Mouse (Mus musculus): ENCODE results near the gene Fam92b. TPM values are rescaled to one million over a fixed set of nuclear protein-coding genes. Genes with fewer than 3 reads are reported as not detected.

Fam92b gene
- 0.80 and 0.94 TPM in 2 replicates for polyA plus RNA-seq (2015; fragmentation: Nextera tagmentation; extraction: Ambion mirVana)

DNA sequence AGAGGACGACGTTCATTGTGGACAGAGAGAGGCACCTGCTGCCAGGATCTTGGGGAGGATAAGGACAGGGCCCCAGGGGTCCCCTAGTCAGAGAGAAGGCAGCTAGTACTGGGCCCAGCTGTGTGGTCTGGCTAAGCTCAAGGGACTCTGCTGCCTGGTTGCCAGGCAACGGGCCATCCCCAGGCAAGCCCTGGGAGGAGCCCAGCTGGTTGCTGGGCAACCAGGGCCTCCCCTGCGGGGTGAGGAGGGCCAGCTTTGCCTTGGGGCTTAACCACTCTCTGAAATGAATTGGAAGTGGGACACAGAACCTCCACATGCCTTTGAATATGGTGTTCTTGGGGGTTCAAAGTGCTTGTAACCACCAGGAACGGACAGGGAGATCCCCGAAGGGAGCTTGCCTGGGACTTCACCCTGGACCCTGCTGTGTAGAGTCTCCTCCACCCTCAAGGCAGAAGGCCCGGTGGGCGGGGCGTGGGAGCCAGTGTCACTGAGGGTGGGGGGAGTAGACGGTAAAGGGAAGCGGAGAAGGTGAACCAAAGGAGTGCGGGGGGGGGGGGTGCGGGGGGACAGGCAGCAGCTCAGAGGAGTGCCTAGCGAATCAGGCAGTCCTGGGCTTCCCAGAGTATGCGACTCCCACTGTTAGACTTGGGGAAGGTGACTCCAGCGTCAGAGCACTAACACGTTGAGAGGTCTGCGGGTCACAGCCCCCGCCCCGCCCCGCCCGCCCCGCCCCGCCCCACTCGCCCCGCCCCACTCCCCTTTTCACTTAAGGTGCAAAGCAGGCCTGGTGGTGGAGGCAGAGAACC lies at the start of gene Fam92b:
Gene Fam92b (minus strand): TSS at position 149 of the 806 bp plus-strand sequence.
- H3K27ac ChIP-seq = peak within 1 kb of the TSS; percentile 77
- ATAC-seq (ENCODE audit: insufficient read depth, low FRiP score, low read depth) = peak; percentile 79

GRCm38 (mm10) chr8:120225421-120226151 lies 48.3 kb upstream of the Fam92b start:
- Histone ChIP-seq H3K27me3 (replicated peaks) (0 out of 2 replicates have a peak, but pooled peaks cover 9% of the 10 kb centered on the region), H3K27ac (0 out of 2 replicates have a peak overlapping the region, but pooled peaks have one; percentile 28), H3K36me3 (no peaks in the 10 kb centered on the region), H3K4me2 (no peak overlapping the region), H3K4me1 (peaks cover 53% of the 10 kb centered on the region), H3K9me3 (no peaks in the 10 kb centered on the region), H3K4me3 (replicated peaks) (no peak overlapping the region), H3K9ac (no peak overlapping the region)
- ATAC-seq (ENCODE audit: insufficient read depth, low FRiP score, low read depth) = no peak
- 52% methylated on average over 10 of the region's 10 CpGs for WGBS

More for the DNA sequence above, at the start of gene Fam92b:
- peak within 1 kb of the TSS; percentile 50 for H3K4me2 ChIP-seq
- WGBS = 2% methylated on average over 14 of the region's 26 CpGs
- H3K36me3 ChIP-seq = no peaks in the 10 kb centered on the region
- 0 out of 2 replicates have a peak, but pooled peaks cover 2% of the 10 kb centered on the region for H3K27me3 ChIP-seq (replicated peaks)
- peaks cover 17% of the 10 kb centered on the region for H3K4me1 ChIP-seq
- no peak within 1 kb of the TSS for H3K9ac ChIP-seq
- 0 out of 2 replicates have a peak within 1 kb of the TSS, but pooled peaks have one; percentile 11 for H3K4me3 ChIP-seq (replicated peaks)
- no peaks in the 10 kb centered on the region for H3K9me3 ChIP-seq

GRCm38 (mm10) chr8:120224521-120225420 lies 47.5 kb upstream of the Fam92b start:
- Histone ChIP-seq H3K27ac (0 out of 2 replicates have a peak overlapping the region, but pooled peaks have one; percentile 28), H3K4me2 (no peak overlapping the region), H3K27me3 (replicated peaks) (0 out of 2 replicates have a peak, but pooled peaks cover 9% of the 10 kb centered on the region), H3K9ac (no peak overlapping the region), H3K9me3 (no peaks in the 10 kb centered on the region), H3K36me3 (no peaks in the 10 kb centered on the region), H3K4me3 (replicated peaks) (no peak overlapping the region), H3K4me1 (peaks cover 46% of the 10 kb centered on the region)
- WGBS = 44% methylated on average over 11 of the region's 11 CpGs
- ATAC-seq (ENCODE audit: insufficient read depth, low FRiP score, low read depth) = no peak

GRCm38 (mm10) chr8:120222548-120222947 lies 45.3 kb upstream of the Fam92b start:
- WGBS = 35% methylated on average over 11 of the region's 11 CpGs
- no peak for ATAC-seq (ENCODE audit: insufficient read depth, low FRiP score, low read depth)
- H3K4me2 ChIP-seq = no peak overlapping the region
- no peak overlapping the region for H3K9ac ChIP-seq
- H3K4me3 ChIP-seq (replicated peaks) = no peak overlapping the region
- no peak overlapping the region for H3K27ac ChIP-seq
- H3K36me3 ChIP-seq = no peaks in the 10 kb centered on the region
- H3K4me1 ChIP-seq = peaks cover 35% of the 10 kb centered on the region
- no peaks in the 10 kb centered on the region for H3K9me3 ChIP-seq
- H3K27me3 ChIP-seq (replicated peaks) = no peaks in the 10 kb centered on the region

GRCm38 (mm10) chr8:120216855-120217830 lies 39.9 kb upstream of the Fam92b start:
- Histone ChIP-seq H3K4me1 (peaks cover 22% of the 10 kb centered on the region), H3K4me2 (no peak overlapping the region), H3K9me3 (no peaks in the 10 kb centered on the region), H3K27me3 (replicated peaks) (no peaks in the 10 kb centered on the region), H3K9ac (no peak overlapping the region), H3K27ac (peak overlapping the region; percentile 79), H3K4me3 (replicated peaks) (no peak overlapping the region), H3K36me3 (no peaks in the 10 kb centered on the region)
- 17% methylated on average over 12 of the region's 13 CpGs for WGBS
- peak; percentile 61; the same call in 1 of the 2 replicates for ATAC-seq (ENCODE audit: insufficient read depth, low FRiP score, low read depth)

- no peak overlapping the region for H3K9ac ChIP-seq
- WGBS = 56% methylated on average over 7 of the region's 7 CpGs
Measured at GRCm38 (mm10) chr8:120215416-120216141, 38.3 kb upstream of the Fam92b start.

DNA sequence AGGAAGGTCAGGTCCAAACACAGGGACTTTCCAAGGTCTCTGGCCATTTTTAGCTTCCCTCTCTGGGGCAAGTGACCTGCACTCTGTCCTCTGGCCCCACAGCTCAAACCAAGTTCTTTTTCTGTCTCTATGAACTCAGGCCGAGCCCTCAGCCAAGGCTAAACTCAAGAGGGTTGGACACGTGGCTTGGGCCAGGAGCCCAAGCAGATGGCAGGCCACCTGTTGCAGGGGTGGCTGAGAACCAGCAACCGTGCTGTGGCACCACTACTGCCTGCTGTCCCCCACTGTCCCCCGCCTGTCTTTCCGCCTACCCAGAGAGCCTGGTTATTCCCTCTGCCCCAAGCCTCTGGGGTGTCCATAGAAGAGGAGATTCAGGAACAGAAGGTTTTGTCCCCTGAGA lies 36.7 kb upstream of the Fam92b start:
- H3K4me3 ChIP-seq (replicated peaks) = no peak overlapping the region
- no peaks in the 10 kb centered on the region for H3K9me3 ChIP-seq
- H3K27me3 ChIP-seq (replicated peaks) = no peaks in the 10 kb centered on the region
- 83% methylated on average over 5 of the region's 5 CpGs for WGBS
- no peaks in the 10 kb centered on the region for H3K36me3 ChIP-seq
- peaks cover 44% of the 10 kb centered on the region for H3K4me1 ChIP-seq
- ATAC-seq (ENCODE audit: insufficient read depth, low FRiP score, low read depth) = no peak
- no peak overlapping the region for H3K9ac ChIP-seq
- H3K27ac ChIP-seq = no peak overlapping the region
- no peak overlapping the region for H3K4me2 ChIP-seq

More at GRCm38 (mm10) chr8:120215416-120216141, 38.3 kb upstream of the Fam92b start:
- Histone ChIP-seq H3K36me3 (no peaks in the 10 kb centered on the region), H3K9me3 (no peaks in the 10 kb centered on the region), H3K4me1 (peaks cover 35% of the 10 kb centered on the region), H3K4me2 (no peak overlapping the region), H3K27ac (peak overlapping the region; percentile 48; the same call in 1 of the 2 replicates), H3K4me3 (replicated peaks) (no peak overlapping the region), H3K27me3 (replicated peaks) (no peaks in the 10 kb centered on the region)
- ATAC-seq (ENCODE audit: insufficient read depth, low FRiP score, low read depth) = no peak

DNA sequence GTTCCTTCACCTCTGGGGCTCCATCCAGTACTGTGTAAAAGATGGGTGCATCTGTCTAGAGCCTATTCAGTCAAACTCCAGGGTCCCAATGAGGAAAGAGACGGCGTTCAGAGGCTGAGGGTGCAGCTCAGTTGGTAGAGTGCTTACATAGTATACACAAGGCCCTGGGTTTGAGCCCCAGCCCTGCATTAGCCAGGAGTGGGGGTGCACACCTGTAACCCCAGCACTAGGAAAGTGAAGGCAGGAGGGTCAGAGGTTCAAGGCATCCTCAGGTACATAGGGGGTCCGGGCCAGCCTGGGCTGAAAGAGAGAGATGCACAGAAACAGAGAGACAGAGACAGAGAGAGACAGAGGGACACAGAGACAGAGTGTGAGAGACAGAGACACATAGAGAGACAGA lies 36.0 kb upstream of the Fam92b start:
- H3K36me3 ChIP-seq = no peaks in the 10 kb centered on the region

GRCm38 (mm10) chr8:120212596-120212995 lies 35.3 kb upstream of the Fam92b start:
- Histone ChIP-seq H3K27ac (no peak overlapping the region), H3K4me2 (no peak overlapping the region), H3K36me3 (no peaks in the 10 kb centered on the region), H3K9me3 (no peaks in the 10 kb centered on the region), H3K4me3 (replicated peaks) (no peak overlapping the region), H3K4me1 (peaks cover 41% of the 10 kb centered on the region), H3K27me3 (replicated peaks) (no peaks in the 10 kb centered on the region), H3K9ac (no peak overlapping the region)
- WGBS = 85% methylated on average over 7 of the region's 7 CpGs
- no peak for ATAC-seq (ENCODE audit: insufficient read depth, low FRiP score, low read depth)

More for the DNA sequence above, 36.0 kb upstream of the Fam92b start:
- no peak overlapping the region for H3K27ac ChIP-seq
- 93% methylated on average over 3 of the region's 3 CpGs for WGBS
- no peaks in the 10 kb centered on the region for H3K27me3 ChIP-seq (replicated peaks)
- no peak overlapping the region for H3K4me2 ChIP-seq
- no peak for ATAC-seq (ENCODE audit: insufficient read depth, low FRiP score, low read depth)
- no peaks in the 10 kb centered on the region for H3K9me3 ChIP-seq
- no peak overlapping the region for H3K9ac ChIP-seq
- peaks cover 44% of the 10 kb centered on the region for H3K4me1 ChIP-seq
- no peak overlapping the region for H3K4me3 ChIP-seq (replicated peaks)

- no peak overlapping the region for H3K9ac ChIP-seq
- peaks cover 29% of the 10 kb centered on the region for H3K4me1 ChIP-seq
Measured at GRCm38 (mm10) chr8:120211345-120211744, 34.1 kb upstream of the Fam92b start.

More at GRCm38 (mm10) chr8:120211345-120211744, 34.1 kb upstream of the Fam92b start:
- H3K4me2 ChIP-seq = no peak overlapping the region
- H3K4me3 ChIP-seq (replicated peaks) = no peak overlapping the region
- whole genome bisulfite sequencing = 24% methylated on average over 3 of the region's 4 CpGs
- 0 out of 2 replicates have a peak, but pooled peaks have one; percentile 2 for ATAC-seq (ENCODE audit: insufficient read depth, low FRiP score, low read depth)
- no peaks in the 10 kb centered on the region for H3K36me3 ChIP-seq
- H3K9me3 ChIP-seq = no peaks in the 10 kb centered on the region
- H3K27me3 ChIP-seq (replicated peaks) = no peaks in the 10 kb centered on the region
- no peak overlapping the region for H3K27ac ChIP-seq

Data from stomach, embryonic 15.5 days (tissue).